Mouse (Mus musculus): ENCODE measurements around the gene Inafm1. TPM values are rescaled to one million over a fixed set of nuclear protein-coding genes. Genes with fewer than 3 reads are reported as not detected.
A peak's percentile ranks its signal among the peaks of the same experiment; 100 is the strongest.

The Inafm1 gene
- total and polyA plus RNA-seq, 3 experiments = 1.5 to 9.5 (median 7.4) TPM

DNA sequence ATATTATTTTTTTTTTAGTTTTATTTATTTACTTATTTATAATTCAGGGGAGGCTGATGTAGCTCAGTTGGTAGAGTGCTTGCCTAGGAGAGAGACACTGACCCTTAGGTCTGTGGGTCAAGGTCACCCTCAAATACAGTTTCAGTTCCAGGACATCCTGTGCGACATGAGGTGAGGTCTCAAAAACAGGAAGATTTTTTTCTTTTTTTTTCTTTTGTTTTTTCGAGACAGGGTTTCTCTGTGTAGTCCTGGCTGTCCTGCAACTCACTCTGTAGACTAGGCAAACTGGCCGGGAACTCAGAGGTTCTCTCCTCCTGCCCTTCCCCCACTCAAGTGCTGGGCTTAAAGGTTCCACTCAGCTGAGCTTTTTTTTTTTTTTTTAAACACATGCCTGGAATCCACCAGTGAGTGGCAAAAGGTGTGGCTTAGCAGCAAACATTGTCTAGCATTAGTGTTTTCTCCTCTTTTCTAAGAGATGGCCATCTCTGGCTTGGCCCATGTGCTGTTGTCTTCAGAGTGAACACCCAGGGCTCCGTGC lies 41.9 kb upstream of the Inafm1 start:
- Histone ChIP-seq H3K36me3 (replicated peaks in 1 of 2; ENCODE audit: control insufficient read depth in 1 of 2, insufficient read depth in 1 of 2, low read length in 1 of 2) (peaks cover 37 to 52% of the 10 kb centered on the region in 2 experiments), H3K27me3 (replicated peaks) (no peaks in the 10 kb centered on the region), H3K4me2 (ENCODE audit: insufficient read depth, low read depth, poor library complexity, severe bottlenecking) (no peak overlapping the region; the same call in 1 of the 2 replicates), H3K27ac (ENCODE audit: insufficient read depth, low read depth) (peak overlapping the region; percentile 40), H3K4me3 (replicated peaks in 1 of 3; ENCODE audit: low read depth in 2 of 3, low read length in 2 of 3, poor library complexity in 1 of 3) (no peak overlapping the region), H3K9ac (ENCODE audit: insufficient read depth, low read depth) (no peak overlapping the region), H3K79me2 (replicated peaks; ENCODE audit: control insufficient read depth, extremely low read depth, insufficient read depth, poor library complexity, severe bottlenecking) (peaks cover 31% of the 10 kb centered on the region), H3K9me3 (replicated peaks; ENCODE audit: low read length) (no peaks in the 10 kb centered on the region), H3K4me1 (ENCODE audit: control insufficient read depth in 1 of 2, insufficient read depth in 2 of 2) (peaks cover 5 to 16% of the 10 kb centered on the region in 2 experiments)
- peak; percentile 21 for DNase-seq (ENCODE audit: extremely low read depth)
- TF ChIP-seq MXI1 (IDR thresholded peaks at IDR 0.05; ENCODE audit: low read depth, low read length) (0 out of 2 replicates have a peak, but pooled peaks have one; percentile 14), ZNF384 (IDR thresholded peaks at IDR 0.05; ENCODE audit: low read depth, low read length) (peak; percentile 92), MYC (IDR thresholded peaks at IDR 0.05; ENCODE audit: low read depth, low read length) (no peak), SIN3A (IDR thresholded peaks at IDR 0.05; ENCODE audit: low read length) (peak; percentile 60; the same call in 1 of the 2 replicates), MAFK (IDR thresholded peaks at IDR 0.05; ENCODE audit: insufficient replicate concordance, low read length) (no peak), CHD2 (IDR thresholded peaks at IDR 0.05; ENCODE audit: low read length) (peak; percentile 55; the same call in 1 of the 2 replicates), USF2 (conservative IDR thresholded peaks at IDR 0.05; ENCODE audit: low read depth, low read length) (no peak)
- dilution Hi-C loops (cut with MboI; ENCODE audit: extremely low pct_ligation_motif_present, extremely low pct_unique_long_range_greater_than_20kb, low sequenced_read_pairs) = no loop called here
- in situ Hi-C loops (cut with MboI; ENCODE audit: low pct_ligation_motif_present, low pct_unique_long_range_greater_than_20kb, low sequenced_read_pairs) = no loop called here

DNA sequence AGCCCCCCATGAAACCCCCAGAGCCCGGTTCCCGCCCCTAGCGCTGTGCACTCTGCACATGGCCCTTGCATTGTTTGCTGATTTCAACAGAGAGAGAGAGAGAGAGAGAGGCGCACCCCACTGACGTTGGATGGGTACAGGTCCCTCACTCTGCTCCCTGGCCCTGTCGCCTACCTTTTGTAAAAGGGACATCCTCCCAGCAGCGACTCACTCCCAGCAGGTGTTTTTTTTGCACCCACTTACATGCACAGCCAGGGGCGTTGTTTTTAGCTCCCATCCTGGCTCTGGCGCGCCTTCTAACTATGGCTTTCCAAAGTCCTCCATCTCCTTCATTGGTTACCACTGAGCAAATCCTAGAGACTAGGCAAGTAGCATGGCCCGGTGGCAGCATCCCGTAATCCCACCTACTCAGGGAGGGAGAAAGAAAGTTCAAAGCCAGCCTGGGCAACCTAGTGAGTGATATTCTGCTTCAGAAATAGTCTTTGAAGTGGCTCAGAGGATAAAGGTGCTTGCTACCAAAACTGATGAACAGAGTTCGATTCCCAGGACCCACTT lies 40.9 kb upstream of the Inafm1 start:
- H3K9me3 ChIP-seq (replicated peaks; ENCODE audit: low read length) = no peaks in the 10 kb centered on the region
- dilution Hi-C loops (cut with MboI; ENCODE audit: extremely low pct_ligation_motif_present, extremely low pct_unique_long_range_greater_than_20kb, low sequenced_read_pairs) (no loop called here), in situ Hi-C loops (cut with MboI; ENCODE audit: low pct_ligation_motif_present, low pct_unique_long_range_greater_than_20kb, low sequenced_read_pairs) (no loop called here)
- H3K4me1 ChIP-seq (ENCODE audit: control insufficient read depth in 1 of 2, insufficient read depth in 2 of 2) = peaks cover 5 to 16% of the 10 kb centered on the region in 2 experiments
- no peaks in the 10 kb centered on the region for H3K27me3 ChIP-seq (replicated peaks)
- H3K36me3 ChIP-seq (replicated peaks in 1 of 2; ENCODE audit: control insufficient read depth in 1 of 2, insufficient read depth in 1 of 2, low read length in 1 of 2) = peaks cover 37 to 47% of the 10 kb centered on the region in 2 experiments
- H3K79me2 ChIP-seq (replicated peaks; ENCODE audit: control insufficient read depth, extremely low read depth, insufficient read depth, poor library complexity, severe bottlenecking) = peaks cover 38% of the 10 kb centered on the region
- TF ChIP-seq MXI1 (IDR thresholded peaks at IDR 0.05; ENCODE audit: low read depth, low read length) (0 out of 2 replicates have a peak, but pooled peaks have one; percentile 0), JUN (IDR thresholded peaks at IDR 0.05; ENCODE audit: insufficient read depth, low read depth, low read length) (no peak), SIN3A (IDR thresholded peaks at IDR 0.05; ENCODE audit: low read length) (0 out of 2 replicates have a peak, but pooled peaks have one; percentile 2)
- peak overlapping the region; percentile 60 for H3K4me2 ChIP-seq (ENCODE audit: insufficient read depth, low read depth, poor library complexity, severe bottlenecking)
- peak overlapping the region; percentile 20 to 99 (median 47) for H3K4me3 ChIP-seq (replicated peaks in 1 of 3; ENCODE audit: low read depth in 2 of 3, low read length in 2 of 3, poor library complexity in 1 of 3)
- DNase-seq (ENCODE audit: extremely low read depth) = no peak
- H3K27ac ChIP-seq (ENCODE audit: insufficient read depth, low read depth) = peak overlapping the region; percentile 57
- H3K9ac ChIP-seq (ENCODE audit: insufficient read depth, low read depth) = peak overlapping the region; percentile 52

DNA sequence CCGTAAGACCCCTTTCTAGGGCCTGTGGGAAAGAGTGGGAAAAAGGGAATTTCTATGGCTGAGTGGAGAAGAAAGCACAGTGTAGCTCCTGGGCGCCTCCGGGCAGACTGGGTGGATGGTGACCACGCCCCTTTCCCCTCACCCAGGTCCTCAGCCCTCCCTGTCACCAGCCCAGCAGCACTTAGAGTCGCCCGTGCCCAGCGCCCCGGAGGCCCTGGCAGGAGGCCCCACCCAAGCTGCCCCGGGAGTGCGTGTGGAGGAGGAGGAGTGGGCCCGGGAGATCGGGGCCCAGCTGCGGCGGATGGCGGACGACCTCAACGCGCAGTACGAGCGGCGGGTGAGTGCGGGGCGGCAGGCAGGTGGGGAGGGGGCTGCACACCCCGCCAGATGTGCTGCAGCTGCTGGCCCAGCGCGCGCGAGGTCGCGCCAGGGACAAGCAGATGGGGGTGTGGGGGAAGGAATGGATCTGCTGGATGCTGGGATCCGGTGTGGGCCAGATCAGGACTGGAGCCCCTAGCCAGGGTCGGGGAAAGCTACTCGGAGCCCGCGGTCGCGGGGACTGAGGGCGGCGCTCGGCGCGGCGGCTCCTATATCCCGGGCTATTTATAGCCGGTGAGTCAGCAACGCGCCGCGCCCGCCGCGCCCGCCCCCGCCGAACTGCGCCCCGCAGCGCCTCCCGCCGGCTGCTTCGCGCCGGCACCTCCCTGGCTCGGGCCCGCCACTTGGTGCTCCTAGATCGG lies 40.2 kb upstream of the Inafm1 start:
- Histone ChIP-seq H3K27me3 (replicated peaks) (no peaks in the 10 kb centered on the region), H3K4me1 (ENCODE audit: control insufficient read depth in 1 of 2, insufficient read depth in 2 of 2) (peaks cover 5 to 22% of the 10 kb centered on the region in 2 experiments), H3K4me3 (replicated peaks in 1 of 3; ENCODE audit: low read depth in 2 of 3, low read length in 2 of 3, poor library complexity in 1 of 3) (peak overlapping the region; percentile 98 to 100 (median 99)), H3K9ac (ENCODE audit: insufficient read depth, low read depth) (peak overlapping the region; percentile 100), H3K79me2 (replicated peaks; ENCODE audit: control insufficient read depth, extremely low read depth, insufficient read depth, poor library complexity, severe bottlenecking) (peaks cover 38% of the 10 kb centered on the region), H3K9me3 (replicated peaks; ENCODE audit: low read length) (no peaks in the 10 kb centered on the region), H3K27ac (ENCODE audit: insufficient read depth, low read depth) (peak overlapping the region; percentile 96), H3K4me2 (ENCODE audit: insufficient read depth, low read depth, poor library complexity, severe bottlenecking) (peak overlapping the region; percentile 78), H3K36me3 (replicated peaks in 1 of 2; ENCODE audit: control insufficient read depth in 1 of 2, insufficient read depth in 1 of 2, low read length in 1 of 2) (peaks cover 35 to 46% of the 10 kb centered on the region in 2 experiments)
- in situ Hi-C loops (cut with MboI; ENCODE audit: low pct_ligation_motif_present, low pct_unique_long_range_greater_than_20kb, low sequenced_read_pairs) = no loop called here
- peak; percentile 70 for DNase-seq (ENCODE audit: extremely low read depth)
- dilution Hi-C loops (cut with MboI; ENCODE audit: extremely low pct_ligation_motif_present, extremely low pct_unique_long_range_greater_than_20kb, low sequenced_read_pairs) = no loop called here
- TF ChIP-seq UBTF (IDR thresholded peaks at IDR 0.05; ENCODE audit: low read depth, low read length) (no peak), NELFE (IDR thresholded peaks at IDR 0.05; ENCODE audit: low read depth, low read length) (peak; percentile 96), RAD21 (IDR thresholded peaks at IDR 0.05; ENCODE audit: low read depth, low read length) (peak; percentile 7), BHLHE40 (IDR thresholded peaks at IDR 0.05; ENCODE audit: low read depth, low read length) (peak; percentile 32), CHD1 (IDR thresholded peaks at IDR 0.05; ENCODE audit: low read depth, low read length) (no peak), JUN (IDR thresholded peaks at IDR 0.05; ENCODE audit: insufficient read depth, low read depth, low read length) (no peak), NRF1 (IDR thresholded peaks at IDR 0.05; ENCODE audit: low read depth, low read length) (peak; percentile 27; the same call in 1 of the 2 replicates), POLR2A (IDR thresholded peaks at IDR 0.05; ENCODE audit: low read depth, low read length) (peak; percentile 95), JUND (conservative IDR thresholded peaks at IDR 0.05; ENCODE audit: low read depth, low read length) (no peak), SIN3A (IDR thresholded peaks at IDR 0.05; ENCODE audit: low read length) (peak; percentile 74), SMC3 (IDR thresholded peaks at IDR 0.05; ENCODE audit: low read depth, low read length) (peak; percentile 56), CHD2 (IDR thresholded peaks at IDR 0.05; ENCODE audit: low read length) (0 out of 2 replicates have a peak, but pooled peaks have one; percentile 29), ZC3H11A (IDR thresholded peaks at IDR 0.05; ENCODE audit: low read depth, low read length) (no peak), CTCF (conservative IDR thresholded peaks at IDR 0.05 in 1 of 2, IDR thresholded peaks at IDR 0.05 in 1 of 2; ENCODE audit: low read depth in 2 of 2, low read length in 2 of 2) (peak in 1 of 2 experiments; percentile 63; a peak in 2 of 4 replicates), MEF2A (IDR thresholded peaks at IDR 0.05; ENCODE audit: borderline replicate concordance, low read depth, low read length) (peak; percentile 99), USF2 (conservative IDR thresholded peaks at IDR 0.05; ENCODE audit: low read depth, low read length) (no peak), TBP (conservative IDR thresholded peaks at IDR 0.05; ENCODE audit: low read depth, low read length) (peak; percentile 86)
